Mouse (Mus musculus): ENCODE data around the gene Glt28d2. TPM values are rescaled to one million over a fixed set of nuclear protein-coding genes. Genes with fewer than 3 reads are reported as not detected.
A peak's percentile ranks its signal among the peaks of the same experiment; 100 is the strongest.
"Not testable (repeated sequence)": the region's sequence is repeated elsewhere in the genome, so short reads cannot be mapped to it uniquely, and the experiment has no call there.

The Glt28d2 gene
- 1.7 and 2.9 TPM in 2 replicates for total RNA-seq (2021)
- long read RNA-seq, transcript Glt28d2-201 (2 exons, 2,732 nt) = major isoform, 7 of 7 reads
- long read RNA-seq, partial matches to known transcripts = 0 of 7 reads
- long read RNA-seq, other reads (novel, unspliced or antisense) = 0 of 7 reads

DNA sequence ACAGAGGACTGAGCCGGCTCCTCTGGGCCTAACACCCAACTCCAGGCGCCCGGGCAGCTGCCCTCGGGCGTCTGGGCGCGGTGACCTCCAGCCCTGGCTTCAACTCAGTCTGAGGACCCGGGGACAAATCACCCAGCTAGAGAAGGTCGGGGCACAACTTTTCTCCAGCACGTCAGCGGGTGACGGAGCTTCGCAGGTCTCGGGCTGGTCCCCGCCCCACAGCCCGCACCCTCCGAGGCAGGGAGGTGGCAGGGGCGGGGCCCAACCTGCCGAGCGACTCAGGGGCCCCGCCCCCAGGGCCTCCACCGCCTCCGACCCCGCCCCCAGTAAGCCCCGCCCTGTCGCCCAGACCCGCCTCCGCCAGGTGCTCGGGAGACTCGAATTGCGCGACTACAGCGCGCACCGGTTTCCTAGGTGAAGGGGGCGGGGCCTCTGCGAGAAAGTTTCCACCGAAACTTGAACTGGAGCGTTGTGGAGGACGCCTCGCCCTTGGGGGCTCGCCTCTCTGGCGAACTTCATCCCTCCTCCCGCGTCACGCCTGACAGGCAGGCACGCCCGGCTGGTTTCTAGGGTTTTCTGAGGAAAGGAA is at the start of gene Glt28d2, which contains the start of gene Gm37240:
Glt28d2 (minus strand) TSS at position 278 of the 589 bp plus-strand sequence.
Gm37240 (minus strand) TSS at position 280 of the 589 bp plus-strand sequence.
- peak; percentile 86 for DNase-seq

GRCm38 (mm10) chr3:85933586-85933985 is 46.3 kb upstream of the Glt28d2 start:
- DNase-seq = no peak

DNA sequence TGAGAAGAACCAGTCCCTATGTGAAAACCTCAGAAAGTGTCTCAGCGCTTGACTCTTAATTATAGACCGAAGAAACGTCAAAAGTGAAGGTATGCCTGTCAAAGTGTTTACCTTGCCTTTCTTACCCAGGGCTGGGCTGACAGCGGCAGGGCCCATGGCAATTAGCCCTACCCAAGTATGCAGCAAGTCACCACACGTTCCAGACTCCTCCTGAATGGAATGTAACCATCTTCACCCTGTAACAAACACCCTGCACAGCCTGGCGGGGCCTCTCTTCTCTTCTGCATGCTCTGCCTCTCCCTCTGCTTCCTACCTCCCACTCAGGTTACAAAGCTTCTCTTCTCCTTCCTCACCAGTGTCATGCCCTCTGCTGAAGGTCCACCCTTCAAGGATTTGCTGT is 44.5 kb upstream of the Glt28d2 start:
- DNase-seq = no peak

DNA sequence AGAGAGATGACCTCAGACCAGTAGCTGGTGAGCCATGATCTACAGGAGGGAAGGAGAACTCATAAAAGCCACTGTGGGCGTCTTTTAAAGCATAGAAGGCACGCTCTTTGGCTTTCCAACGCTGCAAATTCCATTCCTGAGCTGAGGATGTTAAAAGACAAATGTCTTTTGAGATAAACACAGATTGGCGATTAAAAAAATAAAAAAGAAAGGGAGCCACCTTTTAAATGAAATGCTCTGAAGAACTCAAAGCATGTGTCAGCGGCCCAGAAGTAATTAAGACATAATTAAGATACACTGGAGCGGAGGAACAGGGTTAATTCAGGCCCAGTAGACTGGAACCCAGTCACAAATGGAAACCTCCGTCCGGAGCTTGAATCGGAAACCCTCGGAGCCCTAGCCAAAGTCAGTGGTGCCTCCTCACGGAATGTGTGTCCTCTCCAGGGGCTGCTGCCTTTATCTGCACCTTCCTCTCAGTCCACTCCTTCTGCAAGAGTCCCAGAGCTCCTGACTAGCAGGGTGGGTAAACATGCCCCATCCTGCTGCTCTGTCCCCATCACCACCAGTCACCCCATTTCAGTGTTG is 43.4 kb upstream of the Glt28d2 start:
- DNase-seq = no peak

DNA sequence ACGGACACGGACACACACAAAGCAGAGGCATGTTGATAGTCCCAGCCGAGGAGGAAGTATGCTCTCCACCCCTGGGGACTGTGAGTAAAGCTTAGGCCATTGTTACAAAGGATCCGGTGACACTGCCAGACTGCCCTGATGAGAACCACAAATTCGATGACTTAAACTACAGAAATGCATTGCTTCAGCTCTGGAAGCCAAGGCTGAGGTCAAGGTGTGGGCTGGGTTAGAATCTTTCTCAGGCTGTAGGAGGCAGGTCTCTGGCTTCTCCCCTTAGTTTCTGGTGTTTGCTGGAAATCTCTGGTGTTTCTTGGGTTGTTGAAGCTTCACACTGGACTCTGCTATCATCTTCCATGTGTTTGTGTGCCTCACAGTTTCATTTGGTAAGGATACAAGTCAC is 42.4 kb upstream of the Glt28d2 start:
- no peak for DNase-seq

- no peak for DNase-seq
Observed at GRCm38 (mm10) chr3:85928140-85928611, 40.9 kb upstream of the Glt28d2 start.

DNA sequence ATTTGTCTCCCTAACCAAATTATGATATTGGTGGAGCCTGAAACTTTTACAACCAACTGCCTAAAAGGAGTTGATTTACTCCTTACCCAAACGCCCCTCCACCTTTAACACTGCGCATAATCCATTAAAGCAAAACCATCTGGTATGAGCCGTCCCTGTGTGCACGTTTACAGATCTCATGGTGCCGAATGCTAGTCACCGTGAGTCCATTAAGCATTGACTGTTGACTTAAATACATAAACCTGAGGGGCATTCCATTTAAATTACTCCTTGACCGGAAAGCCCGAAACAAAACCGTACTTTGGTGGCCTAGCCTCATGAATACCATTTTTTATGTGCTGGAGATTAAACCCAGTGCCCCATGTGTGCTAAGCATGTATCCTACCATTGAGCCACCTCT is 40.0 kb upstream of the Glt28d2 start:
- DNase-seq = no peak

DNA sequence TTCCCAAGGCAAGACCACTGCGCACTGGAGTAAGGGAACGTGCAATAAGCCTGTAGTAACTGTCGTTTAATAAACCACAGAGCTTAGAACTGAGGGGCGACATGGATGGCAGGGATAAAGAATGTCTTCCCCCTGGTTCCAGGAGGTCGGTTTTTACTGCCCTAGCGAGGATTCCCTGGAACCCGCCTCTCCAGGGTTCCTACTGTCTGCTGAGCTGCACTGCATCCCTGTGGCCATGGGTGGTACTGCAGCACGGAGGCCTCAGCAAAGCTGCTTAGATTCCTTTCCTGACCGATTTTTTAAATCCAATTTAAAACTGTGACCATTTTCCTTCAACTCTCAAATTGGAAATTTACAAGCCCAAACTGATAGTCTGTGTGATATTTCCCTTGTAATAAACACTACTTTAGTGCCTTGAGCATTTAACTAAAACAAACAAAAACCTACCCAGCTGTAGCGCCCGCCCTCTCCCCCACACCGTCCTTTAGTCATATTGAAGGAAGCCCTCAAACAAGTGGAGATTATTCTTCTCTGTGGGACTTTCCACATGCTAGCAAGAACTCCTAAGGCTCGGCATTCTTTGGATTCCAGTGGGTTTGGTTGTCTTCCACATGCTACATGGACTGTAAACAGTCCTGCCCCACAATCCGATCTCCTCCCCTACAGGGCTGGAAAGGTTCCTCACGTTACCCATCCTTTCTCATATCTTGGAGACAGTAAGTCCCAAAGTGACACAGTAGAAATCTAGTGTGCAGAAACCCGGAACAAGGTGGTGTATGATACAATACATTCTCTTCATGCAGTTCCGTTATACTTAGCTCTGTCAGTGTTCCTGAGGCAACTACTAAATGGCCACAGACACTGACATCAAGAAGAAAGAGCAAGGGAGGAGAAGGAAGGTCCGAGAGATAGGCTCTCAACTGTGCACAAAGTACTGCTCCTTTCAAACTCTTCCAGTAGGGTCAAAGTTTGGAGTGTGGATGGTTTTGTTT is 36.9 kb upstream of the Glt28d2 start:
- DNase-seq = peak; percentile 82

DNA sequence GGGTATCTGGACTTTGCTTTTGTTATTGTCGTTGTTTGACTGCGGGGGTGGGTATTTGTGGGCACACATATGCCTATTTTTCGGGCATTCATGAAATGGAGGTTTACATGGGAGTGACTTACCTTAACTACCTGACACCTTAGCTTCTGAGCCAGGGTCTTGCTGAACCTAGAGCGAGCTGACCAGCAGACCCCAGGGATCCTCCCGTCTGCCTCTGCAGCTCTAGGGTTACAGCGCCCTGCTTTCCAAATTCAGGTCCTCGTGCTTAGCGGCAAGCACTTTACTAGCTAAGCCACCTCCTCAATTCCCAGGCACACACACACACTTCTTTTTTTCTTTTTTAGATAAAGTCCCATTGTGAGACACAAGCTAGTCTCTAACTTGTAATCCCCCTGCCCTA is 36.0 kb upstream of the Glt28d2 start:
- no peak for DNase-seq

GRCm38 (mm10) chr3:85922331-85922730 is 35.0 kb upstream of the Glt28d2 start:
- DNase-seq = peak; percentile 82

DNA sequence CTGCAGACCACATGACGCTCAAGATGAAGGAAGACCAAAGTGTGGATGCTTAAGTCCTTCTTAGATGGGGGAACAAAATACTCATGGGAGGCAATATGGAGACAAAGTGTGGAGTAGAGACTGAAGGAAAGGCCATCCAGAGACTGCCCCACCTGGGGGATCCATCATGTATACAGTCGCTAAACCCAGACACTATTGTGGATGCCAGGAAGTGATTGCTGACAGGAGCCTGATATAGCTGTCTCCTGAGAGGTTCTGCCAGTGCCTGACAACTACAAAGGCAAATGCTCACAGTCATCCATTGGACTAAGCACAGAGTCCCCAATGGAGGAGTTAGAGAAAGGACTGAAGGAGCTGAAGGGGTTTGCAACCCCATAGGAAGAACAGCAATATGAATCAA is 33.4 kb upstream of the Glt28d2 start:
- DNase-seq = not testable (repeated sequence)

GRCm38 (mm10) chr3:85917600-85917999 is 30.3 kb upstream of the Glt28d2 start:
- peak; percentile 35 for DNase-seq

DNA sequence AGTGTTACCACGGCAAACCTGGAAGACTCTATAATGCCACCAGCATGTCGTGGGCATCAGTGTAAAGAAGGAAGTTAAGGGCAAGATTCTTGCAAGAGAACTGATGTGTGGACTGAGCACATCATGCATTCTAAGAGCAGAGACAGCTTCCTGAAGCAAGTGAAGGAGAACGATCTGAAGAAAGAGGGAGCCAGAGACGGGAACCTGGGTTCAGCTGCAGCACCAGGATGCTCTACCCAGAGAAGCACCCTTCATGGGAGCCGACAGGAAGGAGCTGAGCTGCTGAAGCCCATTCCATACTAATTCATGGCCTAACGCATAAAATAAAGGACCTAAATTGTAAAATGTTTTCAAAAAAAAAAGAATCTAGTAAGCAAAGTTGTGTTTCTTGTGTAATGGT is 27.5 kb upstream of the Glt28d2 start:
- no peak for DNase-seq

GRCm38 (mm10) chr3:85907136-85907535 is 19.8 kb upstream of the Glt28d2 start:
- no peak for DNase-seq

DNA sequence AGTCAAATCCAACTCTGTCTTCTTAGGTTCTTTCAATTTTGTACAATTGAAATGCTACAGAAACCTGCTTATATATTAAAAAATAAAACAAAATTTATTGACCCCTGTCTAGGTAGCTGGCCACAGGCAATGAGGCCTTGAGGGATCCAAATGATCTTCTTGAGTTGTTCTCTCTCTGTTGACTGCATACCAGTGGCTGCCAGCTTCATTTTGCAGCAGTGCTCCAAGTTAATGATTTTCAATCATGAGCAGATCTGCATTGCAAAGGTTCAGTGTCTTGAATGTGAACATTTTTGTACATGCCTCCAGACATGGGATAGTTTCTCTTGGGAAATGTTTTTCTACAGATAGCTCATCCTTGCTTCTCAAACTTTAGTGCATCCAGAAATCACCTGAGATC is 17.1 kb upstream of the Glt28d2 start:
- DNase-seq = no peak

DNA sequence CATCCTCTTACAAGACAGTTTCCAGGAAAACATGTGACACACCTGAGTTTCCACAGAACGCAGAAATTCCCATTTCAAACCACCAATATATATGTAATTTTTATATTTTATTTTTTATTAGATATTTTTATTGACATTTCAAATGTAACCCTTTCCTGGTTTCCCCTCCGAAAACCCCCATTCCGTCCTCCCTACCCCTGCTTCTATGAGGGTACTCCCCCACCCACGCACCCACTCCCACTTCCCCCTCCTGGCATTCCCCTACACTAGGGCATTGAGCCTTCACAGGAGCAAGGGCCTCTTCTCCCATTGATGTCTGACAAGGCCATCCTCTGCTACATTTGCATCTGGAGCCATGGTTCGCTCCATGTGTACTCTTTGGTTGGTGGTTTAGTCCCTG is 7.7 kb upstream of the Glt28d2 start:
- DNase-seq = no peak

GRCm38 (mm10) chr3:85891571-85891970 is 4.3 kb upstream of the Glt28d2 start:
- no peak for DNase-seq

DNA sequence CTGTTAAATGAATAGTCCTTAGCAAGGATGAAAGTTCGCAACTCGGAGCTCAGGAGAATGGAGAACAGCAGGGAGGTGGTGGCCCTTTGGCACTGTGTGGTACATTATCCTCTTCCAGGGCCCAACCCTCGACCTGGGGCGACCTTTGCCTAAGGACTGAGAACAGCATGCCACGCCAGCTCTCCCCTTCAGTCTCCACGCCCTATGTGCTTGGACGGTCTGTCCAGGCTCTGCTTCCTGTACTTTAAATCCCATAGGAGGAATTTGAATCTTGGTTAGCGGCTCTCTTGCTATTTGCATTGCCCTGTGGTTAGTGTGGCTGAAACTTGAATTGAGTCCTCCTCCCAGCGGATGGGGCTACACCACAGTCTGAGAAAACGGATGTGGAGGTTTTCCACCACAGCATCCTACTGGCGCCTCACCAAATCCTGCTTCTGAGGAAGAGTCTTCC is 930 bp upstream of the Glt28d2 start:
- no peak for DNase-seq

GRCm38 (mm10) chr3:85886636-85887238 is 579 bp downstream of the Glt28d2 start:
- peak; percentile 11 for DNase-seq

- no peak for DNase-seq
Observed at GRCm38 (mm10) chr3:85885906-85886305, 1.4 kb downstream of the Glt28d2 start.

- DNase-seq = peak; percentile 67
Observed at GRCm38 (mm10) chr3:85880687-85881086, 6.6 kb downstream of the Glt28d2 start.

- no peak for DNase-seq
Observed at GRCm38 (mm10) chr3:85880068-85880467, 7.2 kb downstream of the Glt28d2 start.

Measured in adrenal gland, postnatal 25 days (tissue).